Mouse (Mus musculus): ENCODE measurements at regions not wholly inside any gene's neighbourhood (a gene's known extent, or its start where the extent isn't known, plus 50 kb on each side); places are given as distances from the start of the nearest gene placed in this dataset.

DNA sequence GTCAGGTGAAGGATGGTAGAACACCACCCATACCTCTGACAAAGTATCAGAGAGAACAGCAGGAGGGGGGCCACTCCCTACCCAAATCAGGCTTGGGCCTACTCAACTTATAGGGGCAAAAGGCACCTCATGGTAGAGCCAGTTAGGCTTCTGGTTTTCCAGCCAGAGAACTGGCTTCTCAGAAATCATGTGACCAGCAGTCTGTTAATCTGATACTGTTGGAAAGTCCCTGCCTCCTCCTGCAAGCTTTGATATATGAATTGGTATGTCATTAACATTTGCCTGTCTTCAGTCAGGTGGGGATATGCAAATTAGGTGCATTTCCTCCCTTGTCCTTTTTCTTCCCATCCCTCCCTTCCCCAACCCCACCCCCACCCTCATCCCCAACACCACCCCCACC, 71.7 kb downstream of the 3110018I06Rik start:
- H3K4me1 ChIP-seq (ENCODE audit: control insufficient read depth, insufficient read depth, insufficient read length) = no peaks in the 10 kb centered on the region; the same call in 1 of the 2 replicates
- no peaks in the 10 kb centered on the region for H3K36me3 ChIP-seq (ENCODE audit: control insufficient read depth, insufficient read depth, low read length)
- TF ChIP-seq CTCF (IDR thresholded peaks at IDR 0.05; ENCODE audit: extremely low read depth, insufficient read depth, insufficient read length, insufficient replicate concordance) (no peak), POLR2A (IDR thresholded peaks at IDR 0.05; ENCODE audit: low read depth, low read length) (no peak)
- DNase-seq (ENCODE audit: low read depth in 1 of 2, low spot score in 2 of 2) = no peak
- no peak overlapping the region for H3K4me3 ChIP-seq (ENCODE audit: extremely low read depth, insufficient read depth, insufficient read length)
- no peaks in the 10 kb centered on the region for H3K27me3 ChIP-seq (ENCODE audit: control insufficient read depth, insufficient read depth, low read length)
- H3K27ac ChIP-seq (ENCODE audit: insufficient read depth, low read length) = no peak overlapping the region

GRCm38 (mm10) chr12:107572586-107572985, 84.2 kb downstream of the 3110018I06Rik start:
- TF ChIP-seq CTCF (IDR thresholded peaks at IDR 0.05; ENCODE audit: extremely low read depth, insufficient read depth, insufficient read length, insufficient replicate concordance) (no peak), POLR2A (IDR thresholded peaks at IDR 0.05; ENCODE audit: low read depth, low read length) (no peak)

GRCm38 (mm10) chr12:107579508-107579907, 91.1 kb downstream of the 3110018I06Rik start:
- DNase-seq (ENCODE audit: low read depth in 1 of 2, low spot score in 2 of 2) = no peak
- TF ChIP-seq POLR2A (IDR thresholded peaks at IDR 0.05; ENCODE audit: low read depth, low read length) = no peak
- TF ChIP-seq CTCF (IDR thresholded peaks at IDR 0.05; ENCODE audit: extremely low read depth, insufficient read depth, insufficient read length, insufficient replicate concordance) = no peak
- no peaks in the 10 kb centered on the region for H3K36me3 ChIP-seq (ENCODE audit: control insufficient read depth, insufficient read depth, low read length)
- WGBS = 70% methylated on average over 5 of the region's 5 CpGs
- H3K4me3 ChIP-seq (ENCODE audit: extremely low read depth, insufficient read depth, insufficient read length) = no peak overlapping the region
- H3K27ac ChIP-seq (ENCODE audit: insufficient read depth, low read length) = no peak overlapping the region
- no peaks in the 10 kb centered on the region for H3K4me1 ChIP-seq (ENCODE audit: control insufficient read depth, insufficient read depth, insufficient read length)
- H3K27me3 ChIP-seq (ENCODE audit: control insufficient read depth, insufficient read depth, low read length) = no peaks in the 10 kb centered on the region

More at GRCm38 (mm10) chr12:107572586-107572985, 84.2 kb downstream of the 3110018I06Rik start:
- Histone ChIP-seq H3K27me3 (ENCODE audit: control insufficient read depth, insufficient read depth, low read length) (no peaks in the 10 kb centered on the region), H3K27ac (ENCODE audit: insufficient read depth, low read length) (no peak overlapping the region), H3K4me1 (ENCODE audit: control insufficient read depth, insufficient read depth, insufficient read length) (no peaks in the 10 kb centered on the region), H3K4me3 (ENCODE audit: extremely low read depth, insufficient read depth, insufficient read length) (no peak overlapping the region), H3K36me3 (ENCODE audit: control insufficient read depth, insufficient read depth, low read length) (no peaks in the 10 kb centered on the region)
- DNase-seq (ENCODE audit: low read depth in 1 of 2, low spot score in 2 of 2) = no peak
- WGBS = 73% methylated on average over 4 of the region's 4 CpGs

DNA sequence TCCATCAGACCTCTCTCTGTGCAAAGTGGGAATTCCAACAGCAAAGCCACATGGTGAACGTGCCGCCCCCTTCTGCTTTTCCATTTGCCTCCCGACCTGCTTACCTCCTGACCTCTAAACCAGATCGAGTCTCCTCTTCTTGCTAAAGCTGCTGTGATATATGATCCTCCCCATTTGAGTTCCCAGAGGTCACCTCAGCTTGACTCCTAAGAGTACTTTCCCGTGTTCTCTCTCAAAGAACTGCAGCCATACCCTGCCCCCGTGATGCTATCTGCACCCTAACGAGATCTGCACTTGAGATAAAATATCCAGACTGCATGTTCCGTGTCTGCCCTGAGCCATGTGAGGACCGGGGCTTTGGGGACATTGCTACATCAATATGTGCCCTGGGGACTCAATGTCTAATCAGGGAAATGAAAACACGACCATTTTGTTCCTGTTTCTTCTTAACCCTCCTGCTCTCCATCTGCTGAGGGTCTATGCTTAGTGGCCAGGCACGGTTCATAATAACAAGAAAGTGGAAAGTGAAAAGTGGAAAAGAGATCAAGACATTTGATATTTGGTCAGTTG, 94.8 kb downstream of the 3110018I06Rik start:
- WGBS = 60% methylated on average over 11 of the region's 11 CpGs
- Histone ChIP-seq H3K27me3 (ENCODE audit: control insufficient read depth, insufficient read depth, low read length) (no peaks in the 10 kb centered on the region), H3K4me3 (ENCODE audit: extremely low read depth, insufficient read depth, insufficient read length) (no peak overlapping the region), H3K27ac (ENCODE audit: insufficient read depth, low read length) (no peak overlapping the region), H3K36me3 (ENCODE audit: control insufficient read depth, insufficient read depth, low read length) (no peaks in the 10 kb centered on the region), H3K4me1 (ENCODE audit: control insufficient read depth, insufficient read depth, insufficient read length) (no peaks in the 10 kb centered on the region)
- DNase-seq (ENCODE audit: low read depth in 1 of 2, low spot score in 2 of 2) = no peak
- no peak for TF ChIP-seq POLR2A (IDR thresholded peaks at IDR 0.05; ENCODE audit: low read depth, low read length)
- TF ChIP-seq CTCF (IDR thresholded peaks at IDR 0.05; ENCODE audit: extremely low read depth, insufficient read depth, insufficient read length, insufficient replicate concordance) = no peak

- Histone ChIP-seq H3K27me3 (ENCODE audit: control insufficient read depth, insufficient read depth, low read length) (no peaks in the 10 kb centered on the region), H3K27ac (ENCODE audit: insufficient read depth, low read length) (no peak overlapping the region), H3K4me3 (ENCODE audit: extremely low read depth, insufficient read depth, insufficient read length) (no peak overlapping the region), H3K4me1 (ENCODE audit: control insufficient read depth, insufficient read depth, insufficient read length) (no peaks in the 10 kb centered on the region), H3K36me3 (ENCODE audit: control insufficient read depth, insufficient read depth, low read length) (no peaks in the 10 kb centered on the region)
- DNase-seq (ENCODE audit: low read depth in 1 of 2, low spot score in 2 of 2) = no peak
- no peak for TF ChIP-seq CTCF (IDR thresholded peaks at IDR 0.05; ENCODE audit: extremely low read depth, insufficient read depth, insufficient read length, insufficient replicate concordance)
- WGBS = 78% methylated on average over 9 of the region's 9 CpGs
Observed at GRCm38 (mm10) chr12:107585696-107586225, 97.3 kb downstream of the 3110018I06Rik start.

DNA sequence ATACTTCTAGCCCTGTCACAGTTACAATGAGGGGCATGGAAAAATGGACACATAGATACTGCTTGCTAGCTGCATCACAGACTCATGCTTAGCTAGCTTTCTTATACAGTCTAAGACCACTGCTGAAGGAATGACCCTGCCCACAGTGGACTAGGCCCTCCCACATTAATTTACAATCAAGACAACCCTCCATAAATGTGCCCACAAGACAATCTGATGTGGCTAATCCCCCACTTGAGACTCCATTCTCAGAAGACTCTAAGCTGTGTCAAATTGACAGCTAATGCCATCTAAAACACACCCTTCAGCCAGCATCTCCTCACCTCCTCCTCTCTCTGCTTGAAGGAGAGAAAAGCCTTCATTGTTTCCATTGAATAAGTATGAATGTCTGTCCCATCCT, 107.8 kb downstream of the 3110018I06Rik start:
- Histone ChIP-seq H3K27ac (ENCODE audit: insufficient read depth, low read length) (no peak overlapping the region), H3K4me1 (ENCODE audit: control insufficient read depth, insufficient read depth, insufficient read length) (no peaks in the 10 kb centered on the region), H3K36me3 (ENCODE audit: control insufficient read depth, insufficient read depth, low read length) (no peaks in the 10 kb centered on the region), H3K4me3 (ENCODE audit: extremely low read depth, insufficient read depth, insufficient read length) (no peak overlapping the region), H3K27me3 (ENCODE audit: control insufficient read depth, insufficient read depth, low read length) (no peaks in the 10 kb centered on the region)
- TF ChIP-seq CTCF (IDR thresholded peaks at IDR 0.05; ENCODE audit: extremely low read depth, insufficient read depth, insufficient read length, insufficient replicate concordance) (no peak), POLR2A (IDR thresholded peaks at IDR 0.05; ENCODE audit: low read depth, low read length) (no peak)
- DNase-seq (ENCODE audit: low read depth in 1 of 2, low spot score in 2 of 2) = no peak

DNA sequence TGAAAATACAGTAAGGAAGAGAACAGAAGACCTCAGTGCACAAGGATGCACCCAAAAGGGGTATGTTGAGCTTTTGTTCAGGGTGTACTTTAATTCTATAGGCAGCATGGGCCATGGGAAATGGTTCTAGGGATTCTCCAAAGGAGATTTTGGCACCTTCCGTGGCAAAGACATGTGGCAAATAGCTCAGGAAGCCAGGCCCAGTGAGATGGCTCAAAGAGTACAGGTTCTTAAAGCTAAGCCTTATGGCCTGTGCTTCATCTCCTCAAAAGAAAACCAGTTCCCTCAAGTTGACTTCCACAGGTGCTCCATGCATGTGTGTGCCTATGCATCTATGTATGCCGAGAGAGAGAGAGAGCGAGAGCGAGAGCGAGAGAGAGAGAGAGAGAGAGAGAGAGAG, 112.1 kb downstream of the 3110018I06Rik start:
- no peak for TF ChIP-seq CTCF (IDR thresholded peaks at IDR 0.05; ENCODE audit: extremely low read depth, insufficient read depth, insufficient read length, insufficient replicate concordance)
- TF ChIP-seq POLR2A (IDR thresholded peaks at IDR 0.05; ENCODE audit: low read depth, low read length) = no peak
- Histone ChIP-seq H3K36me3 (ENCODE audit: control insufficient read depth, insufficient read depth, low read length) (no peaks in the 10 kb centered on the region), H3K4me1 (ENCODE audit: control insufficient read depth, insufficient read depth, insufficient read length) (no peaks in the 10 kb centered on the region), H3K27ac (ENCODE audit: insufficient read depth, low read length) (no peak overlapping the region), H3K4me3 (ENCODE audit: extremely low read depth, insufficient read depth, insufficient read length) (no peak overlapping the region), H3K27me3 (ENCODE audit: control insufficient read depth, insufficient read depth, low read length) (no peaks in the 10 kb centered on the region)
- no peak for DNase-seq (ENCODE audit: low read depth in 1 of 2, low spot score in 2 of 2)
- WGBS = 90% methylated on average over 5 of the region's 5 CpGs
